Mouse (Mus musculus) limb, embryonic 13.5 days (tissue): Measurements from ENCODE around the gene Acss3. TPM values are rescaled to one million over a fixed set of nuclear protein-coding genes. Genes with fewer than 3 reads are reported as not detected.

Source experiments
- ATAC-seq: fragments of 200-750 bp; cut with Nextera tagmentation; 2 replicates; pipeline ENCODE4 v1.8.0; 2017; ENCODE audit warnings: low read depth, moderate number of reproducible peaks, moderate TSS enrichment; ENCODE audit not compliant: low FRiP score
- H3K27ac ChIP-seq: fragments of 300-500 bp; sonication (generic); 2 replicates; pipeline ENCODE4 v1.5.1; 2015; ENCODE audit warnings: inconsistent platforms, mild to moderate bottlenecking, moderate library complexity
- H3K27me3 ChIP-seq: fragments of 300-500 bp; sonication (generic); 2 replicates; pipeline ENCODE4 v1.6.1; 2015; ENCODE audit warnings: mild to moderate bottlenecking, inconsistent platforms
- H3K36me3 ChIP-seq: fragments of 300-500 bp; sonication (generic); 2 replicates; pipeline ENCODE4 v1.6.1; 2015; ENCODE audit warnings: inconsistent platforms, mild to moderate bottlenecking, moderate library complexity
- H3K4me1 ChIP-seq: fragments of 300-500 bp; sonication (generic); 2 replicates; pipeline ENCODE4 v1.6.1; 2015; ENCODE audit warnings: inconsistent platforms
- H3K4me2 ChIP-seq: fragments of 300-500 bp; sonication (generic); replicated peaks from 2 replicates; pipeline ENCODE4 v1.6.1; 2015; ENCODE audit warnings: inconsistent platforms, mild to moderate bottlenecking, moderate library complexity
- H3K4me3 ChIP-seq: fragments of 300-500 bp; sonication (generic); 2 replicates; pipeline ENCODE4 v1.5.1; 2015; ENCODE audit warnings: moderate library complexity, mild to moderate bottlenecking, inconsistent platforms
- H3K9ac ChIP-seq: fragments of 300-500 bp; sonication (generic); 2 replicates; pipeline ENCODE4 v1.6.1; 2015; ENCODE audit warnings: mild to moderate bottlenecking, inconsistent platforms
- H3K9me3 ChIP-seq: fragments of 300-500 bp; sonication (generic); 2 replicates; pipeline ENCODE4 v1.6.1; 2016; ENCODE audit warnings: inconsistent platforms
- WGBS: fragments of 180-500 bp; shearing (Covaris S2); methylation state at CpG from one replicate; pipeline ENCODE4 v1.1.7; 2015; 5-methylcytosine and 5-hydroxymethylcytosine counted together
- polyA plus RNA-seq: library from polyadenylated mRNA; unstranded; fragments of >200 nt; fragmentation: Nextera tagmentation; extraction: Ambion mirVana; gene quantifications from 2 replicates; pipeline ENCODE4 v1.2.1, GENCODE M21; 2015

Gene Acss3
- polyA plus RNA-seq: 3.6 and 4.2 TPM in 2 replicates

GRCm38 (mm10) chr10:107123529-107124335 lies at the start of gene Acss3:
TSS of gene Acss3 (minus strand) at chr10:107123668.
- no peak within 1 kb of the TSS for H3K27ac ChIP-seq

GRCm38 (mm10) chr10:107172003-107172689 lies 48.7 kb upstream of the Acss3 start:
- 79% methylated on average over 3 of the region's 3 CpGs for WGBS
- Histone ChIP-seq H3K4me1 (no peaks in the 10 kb centered on the region), H3K36me3 (no peaks in the 10 kb centered on the region), H3K9ac (no peak overlapping the region), H3K9me3 (no peaks in the 10 kb centered on the region), H3K27ac (no peak overlapping the region), H3K4me2 (no peak overlapping the region), H3K27me3 (no peaks in the 10 kb centered on the region), H3K4me3 (no peak overlapping the region)
- no peak for ATAC-seq

More at GRCm38 (mm10) chr10:107123529-107124335, at the start of gene Acss3:
- peak; percentile 93 for ATAC-seq
- Histone ChIP-seq H3K9me3 (no peaks in the 10 kb centered on the region), H3K9ac (peak within 1 kb of the TSS; percentile 71), H3K4me1 (peaks cover 15% of the 10 kb centered on the region; the same call in 1 of the 2 replicates), H3K4me2 (peak within 1 kb of the TSS; percentile 74), H3K27me3 (no peaks in the 10 kb centered on the region), H3K36me3 (no peaks in the 10 kb centered on the region), H3K4me3 (peak within 1 kb of the TSS; percentile 58)
- 1% methylated on average over 17 of the region's 17 CpGs for WGBS

GRCm38 (mm10) chr10:107166486-107166885 lies 43.0 kb upstream of the Acss3 start:
- H3K9ac ChIP-seq: no peak overlapping the region
- H3K27ac ChIP-seq: no peak overlapping the region
- no peaks in the 10 kb centered on the region for H3K4me1 ChIP-seq
- H3K36me3 ChIP-seq: no peaks in the 10 kb centered on the region
- no peaks in the 10 kb centered on the region for H3K27me3 ChIP-seq
- 92% methylated on average over 3 of the region's 3 CpGs for WGBS
- no peak overlapping the region for H3K4me2 ChIP-seq
- no peaks in the 10 kb centered on the region for H3K9me3 ChIP-seq
- H3K4me3 ChIP-seq: no peak overlapping the region
- ATAC-seq: no peak

- H3K36me3 ChIP-seq: no peaks in the 10 kb centered on the region
- H3K27ac ChIP-seq: no peak overlapping the region
- ATAC-seq: no peak
- no peak overlapping the region for H3K4me3 ChIP-seq
- H3K4me1 ChIP-seq: no peaks in the 10 kb centered on the region
- no peak overlapping the region for H3K9ac ChIP-seq
- 90% methylated on average over 1 of the region's 1 CpGs for WGBS
- no peaks in the 10 kb centered on the region for H3K27me3 ChIP-seq
- no peaks in the 10 kb centered on the region for H3K9me3 ChIP-seq
- no peak overlapping the region for H3K4me2 ChIP-seq
These were observed 25.3 kb upstream of the Acss3 start for GRCm38 (mm10) chr10:107148759-107149158.

GRCm38 (mm10) chr10:107144016-107144415 lies 20.5 kb upstream of the Acss3 start:
- Histone ChIP-seq H3K27me3 (no peaks in the 10 kb centered on the region), H3K4me2 (no peak overlapping the region), H3K9ac (no peak overlapping the region), H3K36me3 (no peaks in the 10 kb centered on the region), H3K9me3 (no peaks in the 10 kb centered on the region), H3K4me3 (no peak overlapping the region), H3K4me1 (no peaks in the 10 kb centered on the region), H3K27ac (no peak overlapping the region)
- WGBS: 30% methylated on average over 1 of the region's 1 CpGs
- no peak for ATAC-seq

- no peaks in the 10 kb centered on the region for H3K4me1 ChIP-seq
- no peaks in the 10 kb centered on the region for H3K36me3 ChIP-seq
- no peaks in the 10 kb centered on the region for H3K9me3 ChIP-seq
- ATAC-seq: no peak
- no peak overlapping the region for H3K9ac ChIP-seq
- H3K27ac ChIP-seq: no peak overlapping the region
- no peak overlapping the region for H3K4me3 ChIP-seq
- WGBS: 87% methylated on average over 1 of the region's 1 CpGs
- no peak overlapping the region for H3K4me2 ChIP-seq
- no peaks in the 10 kb centered on the region for H3K27me3 ChIP-seq
These were observed 19.4 kb upstream of the Acss3 start for GRCm38 (mm10) chr10:107142910-107143309.

- Histone ChIP-seq H3K9ac (peak overlapping the region; percentile 71), H3K4me2 (peak overlapping the region; percentile 74), H3K9me3 (no peaks in the 10 kb centered on the region), H3K36me3 (no peaks in the 10 kb centered on the region), H3K4me3 (peak overlapping the region; percentile 58), H3K4me1 (peaks cover 15% of the 10 kb centered on the region; the same call in 1 of the 2 replicates), H3K27ac (no peak overlapping the region), H3K27me3 (no peaks in the 10 kb centered on the region)
- 11% methylated on average over 9 of the region's 9 CpGs for WGBS
- ATAC-seq: peak; percentile 35
These were observed 532 bp downstream of the Acss3 start for GRCm38 (mm10) chr10:107122744-107123528.

- no peak overlapping the region for H3K9ac ChIP-seq
- H3K27ac ChIP-seq: no peak overlapping the region
- 95% methylated on average over 9 of the region's 9 CpGs for WGBS
- no peaks in the 10 kb centered on the region for H3K9me3 ChIP-seq
- no peak for ATAC-seq
- H3K36me3 ChIP-seq: no peaks in the 10 kb centered on the region
- H3K4me1 ChIP-seq: peaks cover 15% of the 10 kb centered on the region; the same call in 1 of the 2 replicates
- H3K27me3 ChIP-seq: no peaks in the 10 kb centered on the region
- H3K4me3 ChIP-seq: no peak overlapping the region
- H3K4me2 ChIP-seq: no peak overlapping the region
These were observed 2.2 kb downstream of the Acss3 start for GRCm38 (mm10) chr10:107121301-107121700.

- WGBS: 67% methylated on average over 2 of the region's 2 CpGs
- H3K36me3 ChIP-seq: no peaks in the 10 kb centered on the region
- no peak overlapping the region for H3K4me3 ChIP-seq
- no peak for ATAC-seq
- H3K4me1 ChIP-seq: peaks cover 13% of the 10 kb centered on the region; the same call in 1 of the 2 replicates
- no peaks in the 10 kb centered on the region for H3K27me3 ChIP-seq
- H3K4me2 ChIP-seq: no peak overlapping the region
- H3K9ac ChIP-seq: no peak overlapping the region
- H3K9me3 ChIP-seq: no peaks in the 10 kb centered on the region
- no peak overlapping the region for H3K27ac ChIP-seq
These were observed 4.3 kb downstream of the Acss3 start for GRCm38 (mm10) chr10:107119135-107119534.

- WGBS: 72% methylated on average over 4 of the region's 4 CpGs
- ATAC-seq: no peak
- Histone ChIP-seq H3K27ac (no peak overlapping the region), H3K9ac (no peak overlapping the region), H3K27me3 (no peaks in the 10 kb centered on the region), H3K4me3 (no peak overlapping the region), H3K36me3 (no peaks in the 10 kb centered on the region), H3K4me1 (no peaks in the 10 kb centered on the region), H3K9me3 (no peaks in the 10 kb centered on the region), H3K4me2 (no peak overlapping the region)
These were observed 6.7 kb downstream of the Acss3 start for GRCm38 (mm10) chr10:107116709-107117267.

GRCm38 (mm10) chr10:107115930-107116642 lies 7.4 kb downstream of the Acss3 start:
- no peak overlapping the region for H3K4me3 ChIP-seq
- no peak overlapping the region for H3K27ac ChIP-seq
- no peaks in the 10 kb centered on the region for H3K4me1 ChIP-seq
- WGBS: 40% methylated on average over 1 of the region's 1 CpGs
- no peak overlapping the region for H3K4me2 ChIP-seq
- H3K9ac ChIP-seq: no peak overlapping the region
- ATAC-seq: no peak
- H3K36me3 ChIP-seq: no peaks in the 10 kb centered on the region
- no peaks in the 10 kb centered on the region for H3K27me3 ChIP-seq
- H3K9me3 ChIP-seq: no peaks in the 10 kb centered on the region
